Mouse (Mus musculus): Measurements from ENCODE around the gene Rnf31.

DNA sequence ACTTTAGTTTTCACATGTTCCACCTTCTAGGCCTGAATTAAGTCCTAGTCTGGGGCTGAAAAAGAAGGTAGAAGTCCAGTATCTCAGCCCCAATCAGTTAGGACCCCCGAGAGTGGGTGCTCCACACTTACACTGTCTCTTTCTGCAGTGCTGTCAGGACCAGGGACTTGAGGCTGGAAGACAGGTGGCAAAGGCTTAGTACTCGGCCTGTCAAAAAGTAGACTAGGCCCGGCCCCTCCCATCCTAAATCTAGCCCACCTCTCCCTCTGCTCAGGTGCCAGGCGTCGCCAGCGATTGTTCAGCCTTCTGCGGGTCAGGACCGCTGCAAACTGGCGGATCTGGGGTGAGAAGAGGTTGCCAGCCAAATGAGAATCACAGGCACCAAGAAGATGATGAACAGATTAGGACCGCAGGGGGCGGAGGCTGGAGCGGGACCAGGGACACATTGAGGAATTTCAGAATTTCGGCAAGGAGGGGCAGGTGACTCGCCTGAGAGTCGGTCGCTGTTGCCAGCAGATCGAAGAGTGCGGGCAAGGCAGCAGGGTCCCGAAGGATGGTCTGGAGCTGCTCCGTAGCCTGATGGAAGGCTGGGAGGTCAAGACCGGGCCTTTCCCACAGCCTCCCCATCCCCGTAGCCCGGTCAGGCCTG lies 43.5 kb downstream of the Rnf31 start:
- no peak for TF ChIP-seq CTCF (IDR thresholded peaks at IDR 0.05; ENCODE audit: borderline replicate concordance, insufficient read depth, low read length)
- TF ChIP-seq POLR2A (IDR thresholded peaks at IDR 0.05; ENCODE audit: low read depth, low read length) = no peak
